Mouse (Mus musculus) heart, embryonic 13.5 days (tissue): ENCODE data around the gene Panx2. TPM values are rescaled to one million over a fixed set of nuclear protein-coding genes. Genes with fewer than 3 reads are reported as not detected.

Source experiments
- ATAC-seq: fragments of 200-750 bp; cut with Nextera tagmentation; 2 replicates; pipeline ENCODE4 v1.8.0; 2017; ENCODE audit warnings: moderate TSS enrichment; ENCODE audit not compliant: insufficient number of reproducible peaks, low FRiP score, low TSS enrichment; ENCODE audit errors: extremely low read depth
- H3K27ac ChIP-seq: fragments of 300-500 bp; sonication (generic); replicated peaks from 2 replicates; pipeline ENCODE4 v1.5.1; 2015; ENCODE audit warnings: moderate library complexity, mild to moderate bottlenecking, inconsistent platforms
- H3K27me3 ChIP-seq: fragments of 300-500 bp; sonication (generic); replicated peaks from 2 replicates; pipeline ENCODE4 v1.6.1; 2015; ENCODE audit warnings: mild to moderate bottlenecking, inconsistent platforms
- H3K36me3 ChIP-seq: fragments of 300-500 bp; sonication (generic); 2 replicates; pipeline ENCODE4 v1.6.1; 2015; ENCODE audit warnings: mild to moderate bottlenecking, inconsistent platforms
- H3K4me1 ChIP-seq: fragments of 300-500 bp; sonication (generic); 2 replicates; pipeline ENCODE4 v1.6.1; 2015; ENCODE audit warnings: inconsistent platforms
- H3K4me2 ChIP-seq: fragments of 300-500 bp; sonication (generic); 2 replicates; pipeline ENCODE4 v1.6.1; 2015; ENCODE audit warnings: inconsistent platforms, mild to moderate bottlenecking, moderate library complexity
- H3K4me3 ChIP-seq: fragments of 300-500 bp; sonication (generic); 2 replicates; pipeline ENCODE4 v1.5.1; 2015; ENCODE audit warnings: moderate library complexity, mild to moderate bottlenecking, inconsistent platforms
- H3K9ac ChIP-seq: fragments of 300-500 bp; sonication (generic); 2 replicates; pipeline ENCODE4 v1.6.1; 2015; ENCODE audit warnings: inconsistent platforms, mild to moderate bottlenecking, moderate library complexity
- H3K9me3 ChIP-seq: fragments of 300-500 bp; sonication (generic); 2 replicates; pipeline ENCODE4 v1.6.1; 2016; ENCODE audit warnings: inconsistent platforms
- WGBS: fragments of 180-500 bp; shearing (Covaris S2); methylation state at CpG from one replicate; pipeline ENCODE4 v1.1.7; 2015; ENCODE audit warnings: mixed read lengths; 5-methylcytosine and 5-hydroxymethylcytosine counted together
- polyA plus RNA-seq: library from polyadenylated mRNA; unstranded; fragments of >200 nt; fragmentation: Nextera tagmentation; extraction: Ambion mirVana; gene quantifications from 2 replicates; pipeline ENCODE4 v1.2.1, GENCODE M21; 2015

Gene Panx2
- polyA plus RNA-seq: 1.6 and 2.1 TPM in 2 replicates

- 2% methylated on average over 36 of the region's 57 CpGs for WGBS
- H3K27me3 ChIP-seq: peaks cover 76% of the 10 kb centered on the region
Observed at GRCm38 (mm10) chr15:89059161-89059931, at the start of gene Panx2. Gene Panx2, plus strand, starts transcription at chr15:89059734.

GRCm38 (mm10) chr15:89016722-89017121 is 42.8 kb upstream of the Panx2 start:
- Histone ChIP-seq H3K9ac (no peak overlapping the region), H3K27ac (0 out of 2 replicates have a peak overlapping the region, but pooled peaks have one; percentile 21), H3K4me3 (no peak overlapping the region), H3K4me1 (peaks cover 38% of the 10 kb centered on the region), H3K9me3 (no peaks in the 10 kb centered on the region), H3K4me2 (no peak overlapping the region), H3K27me3 (no peaks in the 10 kb centered on the region), H3K36me3 (no peaks in the 10 kb centered on the region)
- no peak for ATAC-seq
- 64% methylated on average over 3 of the region's 3 CpGs for WGBS

More at GRCm38 (mm10) chr15:89059161-89059931, at the start of gene Panx2:
- Histone ChIP-seq H3K4me1 (peaks cover 20% of the 10 kb centered on the region), H3K4me2 (peak within 1 kb of the TSS; percentile 79), H3K4me3 (peak within 1 kb of the TSS; percentile 70), H3K9me3 (no peaks in the 10 kb centered on the region), H3K9ac (peak within 1 kb of the TSS; percentile 86), H3K36me3 (peaks cover 11% of the 10 kb centered on the region; the same call in 1 of the 2 replicates), H3K27ac (0 out of 2 replicates have a peak within 1 kb of the TSS, but pooled peaks have one; percentile 24)
- no peak for ATAC-seq

GRCm38 (mm10) chr15:89020085-89020484 is 39.4 kb upstream of the Panx2 start:
- Histone ChIP-seq H3K9ac (peak overlapping the region; percentile 76), H3K9me3 (no peaks in the 10 kb centered on the region), H3K36me3 (peaks cover 7% of the 10 kb centered on the region), H3K4me1 (peaks cover 28% of the 10 kb centered on the region), H3K4me3 (peak overlapping the region; percentile 45), H3K27ac (peak overlapping the region; percentile 96), H3K27me3 (no peaks in the 10 kb centered on the region), H3K4me2 (peak overlapping the region; percentile 67)
- ATAC-seq: peak; percentile 38; the same call in 1 of the 2 replicates
- 13% methylated on average over 7 of the region's 7 CpGs for WGBS

GRCm38 (mm10) chr15:89020492-89020891 is 39.0 kb upstream of the Panx2 start:
- Histone ChIP-seq H3K9me3 (no peaks in the 10 kb centered on the region), H3K27ac (peak overlapping the region; percentile 96), H3K27me3 (no peaks in the 10 kb centered on the region), H3K4me2 (peak overlapping the region; percentile 67), H3K9ac (peak overlapping the region; percentile 76), H3K4me1 (peaks cover 26% of the 10 kb centered on the region), H3K4me3 (peak overlapping the region; percentile 45), H3K36me3 (peaks cover 11% of the 10 kb centered on the region)
- peak; percentile 31; the same call in 1 of the 2 replicates for ATAC-seq
- 29% methylated on average over 7 of the region's 7 CpGs for WGBS

GRCm38 (mm10) chr15:89044381-89044780 is 15.2 kb upstream of the Panx2 start:
- Histone ChIP-seq H3K27ac (no peak overlapping the region), H3K27me3 (no peaks in the 10 kb centered on the region), H3K9me3 (peaks cover 9% of the 10 kb centered on the region), H3K4me2 (no peak overlapping the region), H3K9ac (no peak overlapping the region), H3K4me1 (no peaks in the 10 kb centered on the region), H3K4me3 (no peak overlapping the region), H3K36me3 (peaks cover 23% of the 10 kb centered on the region)
- ATAC-seq: no peak
- 78% methylated on average over 5 of the region's 5 CpGs for WGBS

GRCm38 (mm10) chr15:89046356-89046755 is 13.2 kb upstream of the Panx2 start:
- Histone ChIP-seq H3K27me3 (no peaks in the 10 kb centered on the region), H3K9me3 (peaks cover 9% of the 10 kb centered on the region), H3K27ac (no peak overlapping the region), H3K36me3 (peaks cover 30% of the 10 kb centered on the region), H3K4me1 (no peaks in the 10 kb centered on the region), H3K4me3 (no peak overlapping the region), H3K9ac (no peak overlapping the region), H3K4me2 (no peak overlapping the region)
- 74% methylated on average over 4 of the region's 4 CpGs for WGBS
- ATAC-seq: no peak

- H3K27ac ChIP-seq: no peak overlapping the region
- H3K4me2 ChIP-seq: no peak overlapping the region
- WGBS: 84% methylated on average over 7 of the region's 7 CpGs
- H3K4me1 ChIP-seq: peaks cover 10% of the 10 kb centered on the region
- H3K9me3 ChIP-seq: no peaks in the 10 kb centered on the region
- peaks cover 41% of the 10 kb centered on the region for H3K27me3 ChIP-seq
- H3K4me3 ChIP-seq: no peak overlapping the region
- no peak for ATAC-seq
- H3K36me3 ChIP-seq: peaks cover 36% of the 10 kb centered on the region
- H3K9ac ChIP-seq: no peak overlapping the region
Observed at GRCm38 (mm10) chr15:89054666-89055065, 4.9 kb upstream of the Panx2 start.

- peaks cover 20% of the 10 kb centered on the region for H3K4me1 ChIP-seq
- H3K27me3 ChIP-seq: peaks cover 70% of the 10 kb centered on the region
- no peak overlapping the region for H3K27ac ChIP-seq
- peak overlapping the region; percentile 86 for H3K9ac ChIP-seq
- peak overlapping the region; percentile 70 for H3K4me3 ChIP-seq
- H3K9me3 ChIP-seq: no peaks in the 10 kb centered on the region
- peaks cover 13% of the 10 kb centered on the region; the same call in 1 of the 2 replicates for H3K36me3 ChIP-seq
- H3K4me2 ChIP-seq: peak overlapping the region; percentile 79
- no peak for ATAC-seq
- WGBS: 25% methylated on average over 6 of the region's 6 CpGs
Observed at GRCm38 (mm10) chr15:89058736-89059135, 798 bp upstream of the Panx2 start.

- peak overlapping the region; percentile 70 for H3K4me3 ChIP-seq
- H3K4me1 ChIP-seq: peaks cover 20% of the 10 kb centered on the region
- H3K9ac ChIP-seq: peak overlapping the region; percentile 86
- peak overlapping the region; percentile 79 for H3K4me2 ChIP-seq
- 0 out of 2 replicates have a peak overlapping the region, but pooled peaks have one; percentile 24 for H3K27ac ChIP-seq
- no peak for ATAC-seq
- peaks cover 84% of the 10 kb centered on the region for H3K27me3 ChIP-seq
- WGBS: 3% methylated on average over 41 of the region's 48 CpGs
- H3K9me3 ChIP-seq: no peaks in the 10 kb centered on the region
- H3K36me3 ChIP-seq: 0 out of 2 replicates have a peak, but pooled peaks cover 5% of the 10 kb centered on the region
Observed at GRCm38 (mm10) chr15:89060032-89060681, 623 bp downstream of the Panx2 start.

GRCm38 (mm10) chr15:89060811-89061460 is 1.4 kb downstream of the Panx2 start:
- H3K9me3 ChIP-seq: no peaks in the 10 kb centered on the region
- H3K4me3 ChIP-seq: peak overlapping the region; percentile 70
- no peak overlapping the region for H3K27ac ChIP-seq
- H3K9ac ChIP-seq: no peak overlapping the region
- H3K4me2 ChIP-seq: peak overlapping the region; percentile 79
- H3K4me1 ChIP-seq: peaks cover 20% of the 10 kb centered on the region
- ATAC-seq: no peak
- WGBS: 80% methylated on average over 12 of the region's 12 CpGs
- no peaks in the 10 kb centered on the region for H3K36me3 ChIP-seq
- H3K27me3 ChIP-seq: peaks cover 88% of the 10 kb centered on the region
